Mouse (Mus musculus) hindlimb bud, embryonic 11.5 days (tissue): Measurements from ENCODE around the gene Slc35e3.
"Not testable (repeated sequence)": the region's sequence is repeated elsewhere in the genome, so short reads cannot be mapped to it uniquely, and the experiment has no call there.

Experiments
- DNase-seq: peaks from one replicate; pipeline ENCODE4 v3.0.0-alpha.2; 2012; ENCODE audit warnings: low read depth, low spot score; ENCODE audit errors: extremely low spot score

Slc35e3 gene

GRCm38 (mm10) chr10:117762966-117763365 is 16.8 kb upstream of the Slc35e3 start:
- DNase-seq: no peak

DNA sequence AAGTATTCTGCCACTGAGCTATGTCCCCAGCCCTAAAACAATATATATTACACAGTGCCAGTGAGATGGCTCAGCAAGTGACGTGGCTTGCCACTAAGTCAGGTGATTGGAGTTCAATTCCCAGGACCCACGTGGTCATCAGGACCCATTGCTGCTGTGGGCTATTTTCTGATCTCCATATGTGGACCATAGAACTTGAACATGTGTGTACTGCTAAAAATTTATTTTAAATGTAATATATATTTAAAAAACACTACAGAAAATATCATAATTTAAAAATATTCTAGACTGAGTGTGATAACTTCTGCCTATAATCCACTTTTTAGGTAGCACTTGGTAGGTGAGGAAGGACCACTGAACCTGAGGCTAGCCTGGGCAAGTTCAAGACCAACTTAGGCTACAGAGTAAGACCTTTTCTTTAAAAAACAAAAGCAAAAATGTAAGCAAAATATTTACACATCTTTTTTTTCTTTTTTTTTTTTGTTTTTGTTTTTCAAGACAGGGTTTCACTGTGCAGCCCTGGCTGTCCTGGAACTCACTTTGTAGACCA is 16.2 kb upstream of the Slc35e3 start:
- no peak for DNase-seq

DNA sequence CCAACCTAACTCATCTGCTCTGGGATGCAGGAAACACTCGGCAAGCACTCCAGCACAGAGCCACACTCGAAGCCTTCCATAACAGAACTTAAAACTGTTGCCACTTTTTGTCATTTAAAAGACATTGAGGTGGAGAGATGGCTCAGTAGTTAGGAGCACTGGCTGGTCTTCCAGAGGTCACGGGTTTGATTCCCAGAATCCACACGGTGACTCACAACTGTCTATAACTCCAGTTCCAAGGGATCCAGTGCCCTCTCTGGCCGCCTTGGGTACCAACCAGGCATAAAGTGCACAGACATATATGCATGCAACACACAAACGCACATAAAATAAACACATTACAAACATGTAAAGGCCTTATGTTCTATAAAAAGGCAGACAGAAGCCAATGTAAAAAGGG is 15.4 kb upstream of the Slc35e3 start:
- DNase-seq: no peak

GRCm38 (mm10) chr10:117760831-117761335 is 14.7 kb upstream of the Slc35e3 start:
- no peak for DNase-seq

DNA sequence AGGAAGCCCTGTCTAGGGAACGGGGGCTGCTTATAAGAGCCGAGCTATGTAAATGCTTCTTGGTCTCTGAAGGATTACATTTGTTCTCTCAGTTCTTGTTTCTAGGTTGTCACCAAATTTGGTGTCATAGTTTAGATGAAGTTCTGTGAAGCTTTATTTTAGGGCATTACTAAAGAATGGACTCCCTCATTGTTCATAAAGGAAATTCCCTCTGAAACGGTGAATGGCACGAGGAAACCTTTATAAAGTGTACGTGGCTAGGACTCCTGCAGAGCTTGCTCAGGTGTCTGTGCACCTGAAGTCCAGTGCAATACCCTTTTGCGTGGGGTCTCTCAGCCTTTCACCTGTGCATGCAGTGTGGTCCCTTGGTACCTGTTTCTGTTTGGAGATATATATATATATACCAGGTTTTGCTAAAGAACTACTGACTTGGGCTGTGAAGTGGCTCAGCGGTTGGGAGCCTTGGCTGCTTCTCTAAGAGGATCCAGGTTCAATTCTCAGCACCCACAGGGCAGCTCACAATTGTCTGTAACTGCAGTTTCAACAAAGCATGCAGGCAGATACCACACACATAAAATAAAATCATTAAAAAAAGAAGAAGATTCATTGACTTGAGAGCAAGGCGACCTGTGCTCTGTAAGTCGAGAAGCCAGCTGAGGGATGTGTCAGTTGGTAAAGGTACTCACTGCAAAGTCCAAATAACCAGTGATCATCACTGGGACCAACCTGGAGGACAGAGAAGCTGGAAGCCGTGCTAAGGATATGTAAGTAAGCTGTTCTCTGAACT is 13.9 kb upstream of the Slc35e3 start:
- no peak for DNase-seq

- DNase-seq: no peak
Observed at GRCm38 (mm10) chr10:117758749-117759727, 12.9 kb upstream of the Slc35e3 start.

DNA sequence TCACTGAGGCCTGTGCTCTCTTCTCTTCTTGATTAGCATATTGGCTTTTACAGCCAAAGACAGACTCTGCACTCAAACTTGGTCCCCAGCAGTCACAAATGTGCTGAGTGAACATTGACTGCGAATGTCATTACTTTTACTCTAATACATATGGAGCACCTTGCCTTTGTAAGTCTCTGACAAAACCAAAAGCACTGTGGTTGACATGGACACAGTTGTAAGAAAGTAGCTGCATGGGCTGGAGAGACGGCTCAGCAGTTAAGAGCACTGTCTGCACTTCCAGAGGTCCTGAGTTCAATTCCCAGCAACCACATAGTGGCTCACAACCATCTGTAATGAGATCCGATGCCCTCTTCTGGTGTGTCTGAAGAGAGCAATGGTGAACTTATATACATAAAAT is 12.2 kb upstream of the Slc35e3 start:
- not testable (repeated sequence) for DNase-seq

DNA sequence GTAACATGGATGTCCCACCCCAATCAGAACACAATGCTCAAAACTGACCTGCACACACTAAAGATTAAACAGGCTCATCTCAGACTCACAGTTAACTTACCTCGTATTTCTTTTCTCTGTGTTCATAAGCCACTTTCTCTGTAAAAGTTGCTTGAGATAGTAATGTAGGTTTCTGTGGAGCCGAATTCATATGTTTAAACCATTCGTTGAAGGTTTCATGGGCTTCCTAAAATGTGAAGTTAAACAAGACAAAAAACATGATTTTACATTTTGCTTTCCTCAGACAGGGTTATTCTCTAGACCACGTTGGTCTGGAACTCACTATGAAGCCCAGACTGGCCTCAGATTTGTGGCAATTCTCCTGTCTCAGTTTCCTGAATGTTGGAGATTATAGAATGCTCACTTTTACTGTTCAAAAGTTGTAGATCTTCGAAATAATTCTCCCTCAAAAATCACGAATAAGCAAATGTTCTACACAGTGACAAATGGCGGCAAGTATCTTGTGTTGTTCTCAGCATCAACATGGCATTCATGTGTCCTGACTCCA is 11.7 kb upstream of the Slc35e3 start:
- no peak for DNase-seq

DNA sequence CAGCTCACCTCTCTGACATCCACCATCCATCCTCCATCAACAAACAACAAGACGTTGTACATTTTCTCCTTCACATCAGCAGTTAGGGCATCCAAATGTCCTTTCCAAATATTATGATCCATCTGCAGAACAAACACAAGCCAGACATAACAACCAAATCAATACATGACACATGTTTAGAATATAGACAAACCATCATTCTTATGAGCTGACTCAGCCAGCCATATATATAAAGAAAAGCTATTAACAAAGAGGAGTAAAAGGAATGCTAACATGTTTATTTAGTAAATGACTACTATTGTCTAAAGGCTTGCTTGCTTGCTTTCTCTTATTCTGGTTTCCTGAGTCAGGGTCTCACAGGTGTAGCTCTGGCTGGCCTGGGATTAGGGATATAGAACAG is 11.1 kb upstream of the Slc35e3 start:
- no peak for DNase-seq

- no peak for DNase-seq
Observed at GRCm38 (mm10) chr10:117756784-117757183, 10.6 kb upstream of the Slc35e3 start.

- DNase-seq: no peak
Observed at GRCm38 (mm10) chr10:117755799-117756467, 9.8 kb upstream of the Slc35e3 start.

DNA sequence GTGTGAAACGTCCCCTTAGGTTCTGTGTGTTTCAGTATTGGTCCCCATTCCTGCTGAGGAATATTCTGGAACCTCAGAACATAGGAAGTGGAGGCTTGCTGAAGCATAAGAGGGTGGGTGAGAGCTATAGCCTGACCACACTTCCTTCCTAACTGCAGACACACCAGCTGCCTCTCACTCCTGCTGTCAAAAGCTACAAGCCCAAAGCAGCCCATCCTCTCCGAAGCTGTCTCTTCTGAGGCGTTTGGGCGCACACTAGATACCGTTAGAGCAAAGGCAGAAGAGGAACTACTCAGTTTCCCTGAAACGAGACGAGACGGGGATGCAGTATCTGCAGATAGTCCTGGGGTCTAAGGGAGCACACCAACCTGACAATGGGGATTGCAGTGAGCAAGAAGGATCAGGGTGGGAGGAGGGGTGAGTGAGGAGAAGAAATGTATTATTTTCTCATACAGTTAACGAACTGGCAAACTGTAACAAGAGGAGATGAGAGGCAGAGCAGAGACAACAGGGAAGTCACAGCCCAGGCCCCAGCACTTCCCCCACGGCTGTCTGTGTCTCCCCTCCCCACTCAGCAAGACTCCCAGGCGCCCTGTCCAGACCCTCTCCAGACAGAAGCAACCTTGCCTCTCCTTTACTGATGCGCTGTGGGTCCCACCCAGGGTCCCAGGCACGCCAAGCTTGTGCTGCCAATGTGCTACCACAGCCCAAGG is 9.1 kb upstream of the Slc35e3 start:
- DNase-seq: no peak

DNA sequence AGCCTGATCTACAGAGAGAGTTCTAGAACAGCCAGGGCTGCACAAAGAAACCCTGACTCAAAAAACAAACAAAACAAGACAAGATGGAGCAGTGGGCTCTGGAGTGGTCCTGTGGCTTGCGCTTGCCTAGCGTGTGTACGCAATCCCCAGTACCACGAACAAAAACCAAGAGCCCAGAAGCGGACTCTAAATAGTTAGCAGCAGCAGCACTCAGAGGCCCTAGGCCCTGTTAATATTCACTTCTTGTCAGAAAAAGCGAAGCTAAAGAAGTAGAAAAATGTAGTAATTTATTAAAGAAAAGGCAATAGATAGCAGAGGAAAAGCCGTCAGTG is 8.4 kb upstream of the Slc35e3 start:
- DNase-seq: no peak

DNA sequence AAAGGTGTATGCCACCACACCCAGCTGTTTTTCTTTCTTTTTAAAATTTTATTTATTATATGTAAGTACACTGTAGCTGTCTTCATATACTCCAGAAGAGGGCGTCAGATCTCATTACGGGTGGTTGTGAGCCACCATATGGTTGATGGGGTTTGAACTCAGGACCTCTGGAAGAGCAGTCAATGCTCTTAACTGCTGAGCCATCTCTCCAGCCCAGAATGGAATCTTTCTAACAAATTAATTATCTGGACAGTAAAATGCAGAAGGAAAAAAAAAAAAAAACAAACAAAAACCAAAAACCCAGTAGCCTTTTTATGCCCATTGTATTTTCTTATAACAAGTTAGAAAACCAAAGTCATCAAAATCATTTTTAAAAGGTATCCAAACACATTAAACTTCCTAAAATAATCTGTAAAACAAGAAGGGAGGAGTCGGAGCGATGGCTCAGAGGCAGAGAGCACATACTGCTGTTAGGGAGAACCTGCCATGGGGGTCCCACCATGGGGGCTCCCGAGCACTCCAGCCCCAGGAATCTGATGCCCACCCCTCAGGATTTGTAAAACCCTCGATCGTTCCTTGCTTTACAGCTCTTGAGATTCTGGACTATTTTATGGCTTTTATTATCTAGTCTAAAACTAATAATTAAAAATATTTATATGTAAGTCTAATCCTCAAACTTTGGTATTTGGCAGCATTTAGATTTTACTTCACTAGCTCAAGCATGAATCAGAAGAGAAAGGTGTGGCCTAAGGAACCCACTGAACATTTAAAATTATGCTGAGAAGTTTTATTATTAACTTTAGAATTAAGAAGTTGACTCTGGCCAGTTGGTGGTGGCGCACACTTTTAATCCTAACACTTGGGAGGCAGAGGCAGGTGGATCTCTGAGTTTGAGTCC is 7.8 kb upstream of the Slc35e3 start:
- DNase-seq: no peak

- no peak for DNase-seq
Observed at GRCm38 (mm10) chr10:117752851-117753647, 6.9 kb upstream of the Slc35e3 start.

DNA sequence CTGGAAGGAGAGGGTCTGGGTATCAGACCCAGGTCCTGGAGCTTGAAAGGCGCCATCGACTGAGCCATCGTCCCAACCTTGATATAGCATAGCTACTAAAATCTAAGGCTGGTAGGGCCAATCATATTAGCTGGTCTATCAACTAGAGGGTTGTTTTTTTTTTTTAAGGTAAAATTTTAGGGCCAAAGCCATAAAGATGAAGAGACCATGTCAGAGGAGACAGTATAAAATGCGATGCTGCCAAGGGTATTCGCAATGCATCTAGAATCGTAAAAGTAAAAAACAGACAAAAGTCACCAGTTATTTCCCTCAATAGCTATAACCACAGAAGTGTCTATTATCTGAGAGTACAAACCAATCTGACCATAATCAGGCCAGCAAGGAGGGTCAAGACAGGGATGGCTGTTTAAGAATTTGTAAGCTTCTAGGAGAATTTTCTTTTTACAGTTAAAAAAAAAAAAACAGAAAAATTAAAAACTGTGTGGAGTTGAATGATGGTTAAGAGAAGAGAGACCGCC is 6.2 kb upstream of the Slc35e3 start:
- no peak for DNase-seq

DNA sequence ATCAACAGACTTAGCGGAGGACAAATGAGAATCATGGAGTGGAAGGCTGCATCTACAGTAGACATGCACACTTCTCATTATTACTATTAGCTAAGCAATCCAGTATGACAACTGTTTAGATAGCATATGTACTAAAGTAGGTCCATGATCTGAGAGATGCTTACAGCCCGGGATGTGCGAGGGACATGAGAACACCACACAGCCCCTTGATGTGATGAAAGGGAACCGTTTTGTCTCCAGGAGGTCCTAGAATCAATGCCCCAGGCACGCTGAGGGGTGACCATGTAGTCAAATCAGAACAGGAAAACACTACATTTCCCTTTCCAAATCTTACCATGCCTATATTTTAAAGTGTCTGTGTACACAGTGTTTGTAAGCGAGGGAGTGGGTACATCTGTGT is 5.6 kb upstream of the Slc35e3 start:
- DNase-seq: no peak

DNA sequence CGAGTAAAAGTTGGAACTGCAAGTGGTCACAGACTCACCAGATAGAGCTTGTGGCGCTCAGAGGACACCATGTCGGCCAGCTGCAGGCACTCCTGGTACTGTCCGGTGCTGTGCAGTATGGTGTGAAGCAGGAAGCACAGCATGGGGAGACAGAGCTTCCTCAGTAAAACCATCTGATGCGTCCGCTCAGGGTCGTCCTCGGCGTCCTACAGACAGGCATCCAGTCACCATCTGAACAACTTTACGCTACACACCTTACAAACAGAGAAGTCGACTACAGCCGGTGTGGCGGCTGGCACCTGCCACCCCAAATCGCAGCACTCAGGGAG is 5.1 kb upstream of the Slc35e3 start:
- DNase-seq: no peak
